Mouse (Mus musculus): ENCODE data around the gene Gpr34.

DNA sequence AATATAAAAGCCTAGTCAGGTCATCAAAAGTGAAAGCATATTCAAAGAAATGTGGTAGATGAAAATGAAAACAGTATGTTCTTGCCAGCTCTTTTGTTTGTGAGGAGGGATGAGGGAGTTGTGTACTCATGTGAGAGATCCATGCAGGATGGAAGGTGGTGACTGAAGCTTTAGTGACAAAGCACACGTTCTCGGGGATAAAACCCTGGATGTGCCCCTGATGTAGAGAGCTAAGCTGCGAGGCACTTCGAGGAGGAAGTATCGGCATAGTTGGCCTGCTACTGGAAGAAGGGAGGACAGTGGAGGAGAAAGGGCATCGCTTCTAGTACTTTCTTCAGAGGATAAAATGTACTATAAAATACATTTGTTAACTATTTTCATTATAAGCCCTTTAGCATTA is 24.0 kb downstream of the Gpr34 start:
- TF ChIP-seq POLR2A (IDR thresholded peaks at IDR 0.05; ENCODE audit: low read depth, low read length) (no peak), CTCF (conservative IDR thresholded peaks at IDR 0.05; ENCODE audit: insufficient read depth, insufficient read length, low read depth, low read length) (no peak)
